Mouse (Mus musculus): ENCODE measurements around the gene Fbxo47. TPM values are rescaled to one million over a fixed set of nuclear protein-coding genes. Genes with fewer than 3 reads are reported as not detected.
A peak's percentile ranks its signal among the peaks of the same experiment; 100 is the strongest.

Gene Fbxo47
- polyA plus RNA-seq, 1 experiment from 2014 or later: 1.5 TPM

- peaks cover 90% of the 10 kb centered on the region for H3K4me1 ChIP-seq (replicated peaks)
- peak overlapping the region; percentile 69 for H3K4me2 ChIP-seq
- 37% methylated on average over 15 of the region's 15 CpGs for WGBS
- no peak overlapping the region for H3K4me3 ChIP-seq
- H3K9me3 ChIP-seq (replicated peaks): no peaks in the 10 kb centered on the region
- ATAC-seq (ENCODE audit: insufficient number of reproducible peaks, low FRiP score): no peak
- no peaks in the 10 kb centered on the region for H3K27me3 ChIP-seq (replicated peaks)
- peaks cover 28% of the 10 kb centered on the region for H3K36me3 ChIP-seq
- H3K27ac ChIP-seq (ENCODE audit: poor library complexity, severe bottlenecking): peak overlapping the region; percentile 91
- H3K9ac ChIP-seq: peak overlapping the region; percentile 31; the same call in 1 of the 2 replicates
These were observed 78.0 kb downstream of the Fbxo47 start for GRCm38 (mm10) chr11:97805662-97806612.

GRCm38 (mm10) chr11:97804841-97805661, 78.9 kb downstream of the Fbxo47 start:
- H3K4me3 ChIP-seq: peak overlapping the region; percentile 25
- peaks cover 28% of the 10 kb centered on the region for H3K36me3 ChIP-seq
- ATAC-seq (ENCODE audit: insufficient number of reproducible peaks, low FRiP score): peak; percentile 44; the same call in 1 of the 2 replicates
- H3K4me2 ChIP-seq: peak overlapping the region; percentile 69
- peak overlapping the region; percentile 91 for H3K27ac ChIP-seq (ENCODE audit: poor library complexity, severe bottlenecking)
- H3K4me1 ChIP-seq (replicated peaks): peaks cover 85% of the 10 kb centered on the region
- peak overlapping the region; percentile 31; the same call in 1 of the 2 replicates for H3K9ac ChIP-seq
- H3K27me3 ChIP-seq (replicated peaks): no peaks in the 10 kb centered on the region
- 10% methylated on average over 9 of the region's 9 CpGs for WGBS
- H3K9me3 ChIP-seq (replicated peaks): no peaks in the 10 kb centered on the region

DNA sequence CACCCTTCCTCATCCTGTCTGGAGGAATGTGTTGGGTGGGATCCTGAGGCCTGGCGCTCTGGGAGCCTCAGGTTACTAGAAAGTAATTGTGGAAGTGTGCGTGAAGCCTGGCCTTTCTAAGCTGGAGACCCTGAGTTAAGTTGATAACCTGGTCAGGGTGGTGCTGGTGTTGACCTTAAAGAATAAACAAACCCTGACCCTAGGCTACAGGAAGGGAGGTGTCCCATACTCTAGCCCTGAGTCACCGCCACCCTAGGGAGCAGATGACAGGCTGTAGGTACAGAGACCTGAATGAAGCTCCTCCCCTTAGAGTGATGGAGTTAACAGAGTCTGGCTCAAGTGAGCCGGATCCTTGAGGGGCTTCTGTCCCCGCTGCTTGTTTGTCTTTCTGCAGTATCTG, 80.1 kb downstream of the Fbxo47 start:
- H3K4me1 ChIP-seq (replicated peaks): peaks cover 73% of the 10 kb centered on the region
- H3K4me3 ChIP-seq: no peak overlapping the region
- no peaks in the 10 kb centered on the region for H3K27me3 ChIP-seq (replicated peaks)
- H3K9me3 ChIP-seq (replicated peaks): no peaks in the 10 kb centered on the region
- H3K4me2 ChIP-seq: peak overlapping the region; percentile 69
- H3K36me3 ChIP-seq: peaks cover 21% of the 10 kb centered on the region
- WGBS: 62% methylated on average over 5 of the region's 5 CpGs
- H3K27ac ChIP-seq (ENCODE audit: poor library complexity, severe bottlenecking): peak overlapping the region; percentile 91
- ATAC-seq (ENCODE audit: insufficient number of reproducible peaks, low FRiP score): no peak
- H3K9ac ChIP-seq: peak overlapping the region; percentile 31; the same call in 1 of the 2 replicates

Other genes starting within 250 kb of the Fbxo47 start
- gene Mllt6, start 220.7 kb downstream of the Fbxo47 start, polyA plus RNA-seq (2016; fragmentation: Nextera tagmentation; extraction: Ambion mirVana): 1.8 and 2.2 TPM in 2 replicates
- 40.5 and 44.8 TPM in 2 replicates for gene Cisd3, start 198.3 kb downstream of the Fbxo47 start, polyA plus RNA-seq (2016; fragmentation: Nextera tagmentation; extraction: Ambion mirVana)
- 11.0 and 12.3 TPM in 2 replicates for gene Pcgf2, start 183.7 kb downstream of the Fbxo47 start, polyA plus RNA-seq (2016; fragmentation: Nextera tagmentation; extraction: Ambion mirVana)
- gene Psmb3, start 180.8 kb downstream of the Fbxo47 start, polyA plus RNA-seq (2016; fragmentation: Nextera tagmentation; extraction: Ambion mirVana): 342 and 374 TPM in 2 replicates
- 1.3 and 1.4 TPM in 2 replicates for gene Pip4k2b, start 139.4 kb downstream of the Fbxo47 start, polyA plus RNA-seq (2016; fragmentation: Nextera tagmentation; extraction: Ambion mirVana)
- gene Cwc25, start 117.6 kb downstream of the Fbxo47 start, polyA plus RNA-seq (2016; fragmentation: Nextera tagmentation; extraction: Ambion mirVana): 10.9 and 11.4 TPM in 2 replicates
- gene 1700001P01Rik, start 108.2 kb downstream of the Fbxo47 start, polyA plus RNA-seq (2016; fragmentation: Nextera tagmentation; extraction: Ambion mirVana): not detected in 2 replicates
- gene Rpl23, start 101.7 kb downstream of the Fbxo47 start, polyA plus RNA-seq (2016; fragmentation: Nextera tagmentation; extraction: Ambion mirVana): 404 and 410 TPM in 2 replicates
- gene Lasp1, start 85.2 kb downstream of the Fbxo47 start, polyA plus RNA-seq (2016; fragmentation: Nextera tagmentation; extraction: Ambion mirVana): 46.9 and 49.5 TPM in 2 replicates
- gene B230217C12Rik, start 43.4 kb downstream of the Fbxo47 start, polyA plus RNA-seq (2016; fragmentation: Nextera tagmentation; extraction: Ambion mirVana): 6.9 and 7.4 TPM in 2 replicates
- 0.31 TPM in 1 of 2 replicates, not detected in the other for gene Plxdc1, start 102.3 kb upstream of the Fbxo47 start, polyA plus RNA-seq (2016; fragmentation: Nextera tagmentation; extraction: Ambion mirVana)
- gene Arl5c, start 112.0 kb upstream of the Fbxo47 start, polyA plus RNA-seq (2016; fragmentation: Nextera tagmentation; extraction: Ambion mirVana): 3.4 and 3.9 TPM in 2 replicates
- 6.1 and 8.5 TPM in 2 replicates for gene Cacnb1, start 138.9 kb upstream of the Fbxo47 start, polyA plus RNA-seq (2016; fragmentation: Nextera tagmentation; extraction: Ambion mirVana)
- gene Rpl19, start 142.6 kb upstream of the Fbxo47 start, polyA plus RNA-seq (2016; fragmentation: Nextera tagmentation; extraction: Ambion mirVana): 654 and 675 TPM in 2 replicates
- 0.47 and 0.63 TPM in 2 replicates for gene Stac2, start 169.3 kb upstream of the Fbxo47 start, polyA plus RNA-seq (2016; fragmentation: Nextera tagmentation; extraction: Ambion mirVana)

Data from heart, embryonic 12.5 days (tissue).